ENCODE assay signal across 8 mouse cellular contexts in the genomic region with DNA sequence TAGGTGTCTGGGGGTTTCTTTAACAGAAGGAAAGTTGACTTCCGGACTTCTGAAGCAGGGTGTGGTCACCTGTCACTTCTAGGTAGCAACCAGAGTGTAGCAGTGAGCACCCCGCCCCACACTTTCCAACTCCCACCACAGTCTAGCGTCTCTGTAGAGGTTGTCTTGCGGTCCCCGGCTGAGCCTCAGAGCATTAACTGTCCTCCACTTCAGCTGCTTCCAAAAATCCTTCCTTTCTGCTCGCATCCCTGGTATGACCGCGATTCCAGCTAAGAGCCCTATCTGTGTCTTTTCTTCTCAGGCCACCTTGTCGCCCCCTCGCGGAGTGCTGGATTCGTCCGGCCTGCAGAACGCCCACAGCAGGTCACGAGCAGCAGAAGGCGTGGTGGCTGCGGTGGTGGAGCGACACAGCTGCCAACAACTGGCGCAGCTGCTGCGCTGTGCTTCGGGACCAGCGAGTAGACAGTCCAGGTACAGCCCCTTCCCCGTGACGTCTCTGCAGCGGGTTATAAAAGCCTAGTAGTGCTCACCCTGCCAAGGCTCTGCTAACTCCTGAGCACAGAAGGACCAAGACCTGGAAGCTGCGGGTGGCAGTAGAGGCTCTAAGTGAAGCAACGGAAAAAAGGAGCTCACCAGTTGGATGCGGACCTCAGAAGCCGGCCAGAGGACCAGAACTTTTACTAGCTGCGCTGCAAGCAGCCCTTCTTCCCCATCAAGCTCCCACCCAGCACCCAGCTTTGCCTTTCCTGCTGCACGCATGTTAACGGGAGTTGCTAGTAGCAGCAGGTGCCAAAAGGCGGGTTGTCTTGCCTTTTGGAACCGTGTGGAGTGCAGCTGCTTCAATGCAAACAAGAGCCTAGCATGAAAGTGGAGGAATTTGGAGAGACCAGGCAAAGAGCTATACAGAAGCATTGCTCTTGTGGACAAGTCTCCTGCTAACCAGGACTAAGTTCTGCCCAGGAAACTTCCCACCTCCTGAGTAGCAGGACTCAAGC. TPM values are rescaled to one million over a fixed set of nuclear protein-coding genes. Genes with fewer than 3 reads are reported as not detected.
DNase-seq lines count a peak whose midpoint lies in the region; ATAC-seq and TF ChIP-seq lines count a peak whose summit lies in the region.

No protein-coding gene starts in this region.

- H3K9me3 ChIP-seq in heart, embryonic 10.5 days: no peaks in the 10 kb centered on the region
- H3K9me3 ChIP-seq in embryonic facial prominence, embryonic 14.5 days (ENCODE audit: control insufficient read depth, low read length): no peaks in the 10 kb centered on the region
- no peaks in the 10 kb centered on the region for H3K9me3 ChIP-seq in hindbrain, embryonic 15.5 days
- H3K9me3 ChIP-seq in lung, embryonic 14.5 days (ENCODE audit: low read depth, low read length): no peaks in the 10 kb centered on the region

- 3% methylated on average over 34 of the region's 34 CpGs for WGBS in heart, embryonic 10.5 days
- 2% methylated on average over 33 of the region's 34 CpGs for WGBS in embryonic facial prominence, embryonic 14.5 days
- under 1% methylated on average over 34 of the region's 34 CpGs for WGBS in hindbrain, embryonic 15.5 days
- 2% methylated on average over 34 of the region's 34 CpGs for WGBS in lung, embryonic 14.5 days

- H3K27ac ChIP-seq in heart, embryonic 10.5 days: no peak overlapping the region
- no peak overlapping the region for H3K27ac ChIP-seq in embryonic facial prominence, embryonic 14.5 days (replicated peaks; ENCODE audit: low read depth, low read length)
- H3K27ac ChIP-seq in hindbrain, embryonic 15.5 days (replicated peaks): peak overlapping the region; percentile 12
- 0 out of 2 replicates have a peak overlapping the region, but pooled peaks have one; percentile 42 for H3K27ac ChIP-seq in lung, embryonic 14.5 days (ENCODE audit: low read depth)

- peak overlapping the region; percentile 53 for H3K4me3 ChIP-seq in heart, embryonic 10.5 days
- peak overlapping the region; percentile 36 for H3K4me3 ChIP-seq in embryonic facial prominence, embryonic 14.5 days (ENCODE audit: low read depth, low read length)
- peak overlapping the region; percentile 38 for H3K4me3 ChIP-seq in hindbrain, embryonic 15.5 days
- peak overlapping the region; percentile 34 for H3K4me3 ChIP-seq in lung, embryonic 14.5 days (ENCODE audit: low read depth, low read length)

- POLR2A ChIA-PET in Patski (lab: Charles Lee): no interaction called here

- H3K36me3 ChIP-seq in heart, embryonic 10.5 days: no peaks in the 10 kb centered on the region
- H3K36me3 ChIP-seq in embryonic facial prominence, embryonic 14.5 days (ENCODE audit: control insufficient read depth, insufficient read depth, low read length): no peaks in the 10 kb centered on the region
- H3K36me3 ChIP-seq in hindbrain, embryonic 15.5 days: no peaks in the 10 kb centered on the region
- no peaks in the 10 kb centered on the region for H3K36me3 ChIP-seq in lung, embryonic 14.5 days (ENCODE audit: insufficient read depth)

- peak overlapping the region; percentile 48 for H3K9ac ChIP-seq in embryonic facial prominence, embryonic 14.5 days (ENCODE audit: low read depth, low read length)
- H3K9ac ChIP-seq in hindbrain, embryonic 15.5 days: peak overlapping the region; percentile 30
- peak overlapping the region; percentile 23 for H3K9ac ChIP-seq in lung, embryonic 14.5 days

- DNase-seq in heart, embryonic 10.5 days (ENCODE audit: low spot score): no peak
- no peak for DNase-seq in heart, adult 9 months (ENCODE audit: low spot score in 2 of 2)
- DNase-seq in Patski (ENCODE audit: low read depth, low spot score): no peak
- peak; percentile 74 for DNase-seq in embryonic facial prominence, embryonic 14.5 days (ENCODE audit: low spot score)
- DNase-seq in lung, embryonic 14.5 days: peak; percentile 67
- peak; percentile 15 for DNase-seq in right cerebral cortex, adult 18-20 months
- no peak for DNase-seq in natural killer cell, adult 2 months (ENCODE audit: low spot score in 2 of 2)

- ATAC-seq in Patski: no peak
- peak; percentile 67 for ATAC-seq in embryonic facial prominence, embryonic 14.5 days (ENCODE audit: low read depth)
- peak; percentile 75 for ATAC-seq in hindbrain, embryonic 15.5 days (ENCODE audit: low FRiP score, low read depth)
- ATAC-seq in lung, embryonic 14.5 days (ENCODE audit: insufficient read depth): peak; percentile 62

- H3K27me3 ChIP-seq in heart, embryonic 10.5 days (ENCODE audit: insufficient read depth, poor library complexity, severe bottlenecking): peaks cover 64% of the 10 kb centered on the region
- peaks cover 44% of the 10 kb centered on the region for H3K27me3 ChIP-seq in Patski
- peaks cover 50% of the 10 kb centered on the region for H3K27me3 ChIP-seq in embryonic facial prominence, embryonic 14.5 days (replicated peaks; ENCODE audit: control insufficient read depth, insufficient read depth, low read length)
- peaks cover 19% of the 10 kb centered on the region for H3K27me3 ChIP-seq in hindbrain, embryonic 15.5 days
- peaks cover 29% of the 10 kb centered on the region for H3K27me3 ChIP-seq in lung, embryonic 14.5 days (ENCODE audit: insufficient read depth, low read length)

- in situ Hi-C loops in Patski (cut with MboI; ENCODE audit: low pct_unique_long_range_greater_than_20kb): no loop called here

- H3K4me2 ChIP-seq in embryonic facial prominence, embryonic 14.5 days (ENCODE audit: low read depth, low read length): peak overlapping the region; percentile 75
- H3K4me2 ChIP-seq in hindbrain, embryonic 15.5 days: peak overlapping the region; percentile 76
- peak overlapping the region; percentile 67 for H3K4me2 ChIP-seq in lung, embryonic 14.5 days

- peak; percentile 31 for TF ChIP-seq CTCF in Patski (IDR thresholded peaks at IDR 0.05)
- peak; percentile 51 for TF ChIP-seq CTCF in lung, embryonic 14.5 days (IDR thresholded peaks at IDR 0.05; ENCODE audit: low read depth)

- H3K4me1 ChIP-seq in heart, embryonic 10.5 days: peaks cover 21% of the 10 kb centered on the region
- H3K4me1 ChIP-seq in embryonic facial prominence, embryonic 14.5 days (ENCODE audit: control insufficient read depth, insufficient read depth, low read length): peaks cover 26% of the 10 kb centered on the region; the same call in 1 of the 2 replicates
- H3K4me1 ChIP-seq in hindbrain, embryonic 15.5 days (replicated peaks): peaks cover 28% of the 10 kb centered on the region
- H3K4me1 ChIP-seq in lung, embryonic 14.5 days (ENCODE audit: insufficient read depth): peaks cover 3% of the 10 kb centered on the region

- CTCF ChIA-PET in Patski (lab: Charles Lee): interaction anchor here (1.0 kb wide), 1 partner anchor 259 kb away, joined by 3 read pairs; no protein-coding TSS in a partner anchor

RNA-seq across cellular contexts. Expression of a gene that starts 0.7 kb away (rescaled TPM):
- 0.15 TPM in 1 of 2 replicates, not detected in the other for polyA plus RNA-seq in heart, embryonic 10.5 days (2016; fragmentation: Nextera tagmentation; extraction: Ambion mirVana)
- 0.22 TPM for polyA plus RNA-seq in Patski (2021)
- 0.40 and 0.48 TPM in 2 replicates for polyA plus RNA-seq in embryonic facial prominence, embryonic 14.5 days (2014; fragmentation: Nextera tagmentation; extraction: Ambion mirVana)
- 4.1 and 5.0 TPM in 2 replicates for polyA plus RNA-seq in hindbrain, embryonic 15.5 days (2015; fragmentation: Nextera tagmentation; extraction: Ambion mirVana)
- polyA plus RNA-seq in lung, embryonic 14.5 days (2014; fragmentation: Nextera tagmentation; extraction: Ambion mirVana): 1.0 and 1.1 TPM in 2 replicates

Comparison
In these comparisons a context has a peak if more than half of its experiments do, and no peak if none do; other contexts are left out.
1. DNase-seq: peak in embryonic facial prominence, embryonic 14.5 days (single experiment), lung, embryonic 14.5 days (single experiment) and right cerebral cortex, adult 18-20 months (single experiment); none in heart, embryonic 10.5 days (single experiment), heart, adult 9 months (0 of 2), Patski (single experiment) and natural killer cell, adult 2 months (0 of 2).
2. H3K27ac ChIP-seq: peak in hindbrain, embryonic 15.5 days (single experiment) and lung, embryonic 14.5 days (single experiment); none in heart, embryonic 10.5 days (single experiment) and embryonic facial prominence, embryonic 14.5 days (single experiment).
3. Peak in every context shown above with its lines, with median percentiles within 50 percentile points of each other: H3K4me3 ChIP-seq, H3K4me2 ChIP-seq and H3K9ac ChIP-seq.